Mouse (Mus musculus): ENCODE results near the gene Wfdc16. TPM values are rescaled to one million over a fixed set of nuclear protein-coding genes. Genes with fewer than 3 reads are reported as not detected.

Wfdc16 gene
- total RNA-seq (2018; cell fraction: chromatin; rRNA removed), result not detected
- total RNA-seq (2018; cell fraction: cytosol; rRNA removed), result not detected
- total RNA-seq (2018; cell fraction: nucleus; rRNA removed), result not detected
- not detected in 3 replicates for polyA plus RNA-seq (2018)

- no peak within 1 kb of the TSS for H3K27ac ChIP-seq
- H3K4me3 ChIP-seq (ENCODE audit: inconsistent target), result no peak within 1 kb of the TSS
- 95% methylated on average over 3 of the region's 3 CpGs for WGBS (ENCODE audit: missing documents)
- H3K79me2 ChIP-seq (ENCODE audit: inconsistent target), result no peaks in the 10 kb centered on the region
- no peaks in the 10 kb centered on the region for H3K36me3 ChIP-seq (ENCODE audit: inconsistent target)
These were observed at the start of gene Wfdc16 for GRCm38 (mm10) chr2:164638696-164639095. Gene Wfdc16 (minus strand): TSS chr2:164638796.

GRCm38 (mm10) chr2:164684807-164685206, 46.2 kb upstream of the Wfdc16 start, which contains the start of gene Wfdc13:
Gene Wfdc13 (plus strand): TSS chr2:164685107.
- no peaks in the 10 kb centered on the region for H3K79me2 ChIP-seq (ENCODE audit: inconsistent target)
- H3K27ac ChIP-seq, result no peak within 1 kb of the TSS
- H3K36me3 ChIP-seq (ENCODE audit: inconsistent target), result no peaks in the 10 kb centered on the region
- H3K4me3 ChIP-seq (ENCODE audit: inconsistent target), result no peak within 1 kb of the TSS
- 44% methylated on average over 3 of the region's 3 CpGs for WGBS (ENCODE audit: missing documents)

GRCm38 (mm10) chr2:164679906-164680305, 41.3 kb upstream of the Wfdc16 start:
- WGBS (ENCODE audit: missing documents), result 18% methylated on average over 3 of the region's 3 CpGs
- no peak overlapping the region for H3K4me3 ChIP-seq (ENCODE audit: inconsistent target)
- no peaks in the 10 kb centered on the region for H3K79me2 ChIP-seq (ENCODE audit: inconsistent target)
- no peaks in the 10 kb centered on the region for H3K36me3 ChIP-seq (ENCODE audit: inconsistent target)
- H3K27ac ChIP-seq, result 0 out of 2 replicates have a peak overlapping the region, but pooled peaks have one; percentile 10

GRCm38 (mm10) chr2:164678848-164679625, 40.4 kb upstream of the Wfdc16 start:
- Histone ChIP-seq H3K79me2 (ENCODE audit: inconsistent target) (no peaks in the 10 kb centered on the region), H3K36me3 (ENCODE audit: inconsistent target) (no peaks in the 10 kb centered on the region), H3K27ac (peak overlapping the region; percentile 10; the same call in 1 of the 2 replicates), H3K4me3 (ENCODE audit: inconsistent target) (no peak overlapping the region)
- WGBS (ENCODE audit: missing documents), result 22% methylated on average over 18 of the region's 19 CpGs

GRCm38 (mm10) chr2:164676916-164677685, 38.5 kb upstream of the Wfdc16 start:
- H3K27ac ChIP-seq, result no peak overlapping the region
- no peak overlapping the region for H3K4me3 ChIP-seq (ENCODE audit: inconsistent target)
- H3K36me3 ChIP-seq (ENCODE audit: inconsistent target), result no peaks in the 10 kb centered on the region
- H3K79me2 ChIP-seq (ENCODE audit: inconsistent target), result no peaks in the 10 kb centered on the region
- 91% methylated on average over 16 of the region's 16 CpGs for WGBS (ENCODE audit: missing documents)

GRCm38 (mm10) chr2:164676103-164676502, 37.5 kb upstream of the Wfdc16 start:
- Histone ChIP-seq H3K4me3 (ENCODE audit: inconsistent target) (no peak overlapping the region), H3K79me2 (ENCODE audit: inconsistent target) (no peaks in the 10 kb centered on the region), H3K36me3 (ENCODE audit: inconsistent target) (no peaks in the 10 kb centered on the region), H3K27ac (no peak overlapping the region)
- WGBS (ENCODE audit: missing documents), result 87% methylated on average over 7 of the region's 7 CpGs

- WGBS (ENCODE audit: missing documents), result 78% methylated on average over 7 of the region's 7 CpGs
- no peak within 1 kb of the TSS for H3K27ac ChIP-seq
- H3K79me2 ChIP-seq (ENCODE audit: inconsistent target), result no peaks in the 10 kb centered on the region
- no peaks in the 10 kb centered on the region for H3K36me3 ChIP-seq (ENCODE audit: inconsistent target)
- no peak within 1 kb of the TSS for H3K4me3 ChIP-seq (ENCODE audit: inconsistent target)
These were observed 35.4 kb upstream of the Wfdc16 start, which contains the start of gene Wfdc11 for GRCm38 (mm10) chr2:164673987-164674386. Gene Wfdc11 (minus strand): TSS chr2:164674087.

GRCm38 (mm10) chr2:164670938-164671337, 32.3 kb upstream of the Wfdc16 start:
- WGBS (ENCODE audit: missing documents), result 33% methylated on average over 1 of the region's 1 CpGs
- H3K4me3 ChIP-seq (ENCODE audit: inconsistent target), result no peak overlapping the region

GRCm38 (mm10) chr2:164670261-164670660, 31.7 kb upstream of the Wfdc16 start:
- H3K79me2 ChIP-seq (ENCODE audit: inconsistent target), result no peaks in the 10 kb centered on the region
- 82% methylated on average over 5 of the region's 5 CpGs for whole genome bisulfite sequencing (ENCODE audit: missing documents)
- no peak overlapping the region for H3K27ac ChIP-seq
- no peaks in the 10 kb centered on the region for H3K36me3 ChIP-seq (ENCODE audit: inconsistent target)
- no peak overlapping the region for H3K4me3 ChIP-seq (ENCODE audit: inconsistent target)

More at GRCm38 (mm10) chr2:164670938-164671337, 32.3 kb upstream of the Wfdc16 start:
- Histone ChIP-seq H3K27ac (no peak overlapping the region), H3K36me3 (ENCODE audit: inconsistent target) (no peaks in the 10 kb centered on the region), H3K79me2 (ENCODE audit: inconsistent target) (no peaks in the 10 kb centered on the region)

GRCm38 (mm10) chr2:164664851-164665250, 26.3 kb upstream of the Wfdc16 start:
- Histone ChIP-seq H3K79me2 (ENCODE audit: inconsistent target) (no peaks in the 10 kb centered on the region), H3K4me3 (ENCODE audit: inconsistent target) (no peak overlapping the region), H3K27ac (no peak overlapping the region), H3K36me3 (ENCODE audit: inconsistent target) (no peaks in the 10 kb centered on the region)
- 90% methylated on average over 7 of the region's 7 CpGs for WGBS (ENCODE audit: missing documents)

- 76% methylated on average over 9 of the region's 9 CpGs for WGBS (ENCODE audit: missing documents)
These were observed 17.9 kb upstream of the Wfdc16 start, which contains the start of gene Wfdc9 for GRCm38 (mm10) chr2:164656483-164656882. Gene Wfdc9 (minus strand): TSS chr2:164656583.

GRCm38 (mm10) chr2:164655858-164656257, 17.3 kb upstream of the Wfdc16 start, which contains the start of gene Wfdc10:
Gene Wfdc10 (plus strand): TSS chr2:164656046.
- no peak within 1 kb of the TSS for H3K4me3 ChIP-seq (ENCODE audit: inconsistent target)

More at GRCm38 (mm10) chr2:164656483-164656882, 17.9 kb upstream of the Wfdc16 start, which contains the start of gene Wfdc9:
- Histone ChIP-seq H3K27ac (no peak within 1 kb of the TSS), H3K4me3 (ENCODE audit: inconsistent target) (no peak within 1 kb of the TSS), H3K79me2 (ENCODE audit: inconsistent target) (no peaks in the 10 kb centered on the region), H3K36me3 (ENCODE audit: inconsistent target) (no peaks in the 10 kb centered on the region)

GRCm38 (mm10) chr2:164641881-164642673, 3.5 kb upstream of the Wfdc16 start:
- Histone ChIP-seq H3K27ac (no peak overlapping the region), H3K36me3 (ENCODE audit: inconsistent target) (no peaks in the 10 kb centered on the region), H3K79me2 (ENCODE audit: inconsistent target) (no peaks in the 10 kb centered on the region), H3K4me3 (ENCODE audit: inconsistent target) (no peak overlapping the region)
- WGBS (ENCODE audit: missing documents), result 92% methylated on average over 13 of the region's 13 CpGs

More at GRCm38 (mm10) chr2:164655858-164656257, 17.3 kb upstream of the Wfdc16 start, which contains the start of gene Wfdc10:
- H3K79me2 ChIP-seq (ENCODE audit: inconsistent target), result no peaks in the 10 kb centered on the region
- H3K27ac ChIP-seq, result no peak within 1 kb of the TSS
- WGBS (ENCODE audit: missing documents), result 9% methylated on average over 11 of the region's 11 CpGs
- H3K36me3 ChIP-seq (ENCODE audit: inconsistent target), result no peaks in the 10 kb centered on the region

- H3K36me3 ChIP-seq (ENCODE audit: inconsistent target), result no peaks in the 10 kb centered on the region
- 5% methylated on average over 6 of the region's 7 CpGs for WGBS (ENCODE audit: missing documents)
- H3K27ac ChIP-seq, result peak overlapping the region; percentile 28; the same call in 1 of the 2 replicates
- H3K4me3 ChIP-seq (ENCODE audit: inconsistent target), result no peak overlapping the region
- no peaks in the 10 kb centered on the region for H3K79me2 ChIP-seq (ENCODE audit: inconsistent target)
These were observed 2.5 kb upstream of the Wfdc16 start for GRCm38 (mm10) chr2:164641129-164641528.

Measured in macrophage (primary cell).